Mouse (Mus musculus) kidney, embryonic 15.5 days (tissue): ENCODE measurements around the gene Traip. TPM values are rescaled to one million over a fixed set of nuclear protein-coding genes. Genes with fewer than 3 reads are reported as not detected.
A peak's percentile ranks its signal among the peaks of the same experiment; 100 is the strongest.

Experiments
- ATAC-seq: fragments of 200-750 bp; cut with Nextera tagmentation; replicated peaks from 2 replicates; pipeline ENCODE4 v1.8.0; 2017; ENCODE audit warnings: moderate TSS enrichment; ENCODE audit not compliant: low FRiP score
- H3K27ac ChIP-seq: fragments of 300-500 bp; sonication (generic); 2 replicates; pipeline ENCODE4 v1.5.1; 2015; ENCODE audit warnings: mild to moderate bottlenecking, inconsistent platforms
- H3K27me3 ChIP-seq: fragments of 300-500 bp; sonication (generic); 2 replicates; pipeline ENCODE4 v1.6.1; 2015; ENCODE audit warnings: inconsistent platforms
- H3K36me3 ChIP-seq: fragments of 300-500 bp; sonication (generic); 2 replicates; pipeline ENCODE4 v1.6.1; 2015; ENCODE audit warnings: inconsistent platforms
- H3K4me1 ChIP-seq: fragments of 300-500 bp; sonication (generic); 2 replicates; pipeline ENCODE4 v1.6.1; 2015; ENCODE audit warnings: inconsistent platforms
- H3K4me2 ChIP-seq: fragments of 300-500 bp; sonication (generic); 2 replicates; pipeline ENCODE4 v1.6.1; 2015; ENCODE audit warnings: moderate library complexity, mild to moderate bottlenecking, inconsistent platforms
- H3K4me3 ChIP-seq: fragments of 300-500 bp; sonication (generic); replicated peaks from 2 replicates; pipeline ENCODE4 v1.5.1; 2015; ENCODE audit warnings: mild to moderate bottlenecking, inconsistent platforms
- H3K9ac ChIP-seq: fragments of 300-500 bp; sonication (generic); 2 replicates; pipeline ENCODE4 v1.6.1; 2015; ENCODE audit warnings: mild to moderate bottlenecking, inconsistent platforms
- H3K9me3 ChIP-seq: fragments of 300-500 bp; sonication (generic); replicated peaks from 2 replicates; pipeline ENCODE4 v1.6.1; 2016; ENCODE audit warnings: inconsistent platforms
- WGBS: fragments of 180-500 bp; shearing (Covaris S2); methylation state at CpG from one replicate; pipeline ENCODE4 v1.1.7; 2015; ENCODE audit warnings: mixed read lengths; 5-methylcytosine and 5-hydroxymethylcytosine counted together
- polyA plus RNA-seq: library from polyadenylated mRNA; unstranded; fragments of >200 nt; fragmentation: Nextera tagmentation; extraction: Ambion mirVana; gene quantifications from 2 replicates; pipeline ENCODE4 v1.2.1, GENCODE M21; 2015

The Traip gene
- polyA plus RNA-seq, 1 experiment from 2014 or later, result 25.0 TPM

DNA sequence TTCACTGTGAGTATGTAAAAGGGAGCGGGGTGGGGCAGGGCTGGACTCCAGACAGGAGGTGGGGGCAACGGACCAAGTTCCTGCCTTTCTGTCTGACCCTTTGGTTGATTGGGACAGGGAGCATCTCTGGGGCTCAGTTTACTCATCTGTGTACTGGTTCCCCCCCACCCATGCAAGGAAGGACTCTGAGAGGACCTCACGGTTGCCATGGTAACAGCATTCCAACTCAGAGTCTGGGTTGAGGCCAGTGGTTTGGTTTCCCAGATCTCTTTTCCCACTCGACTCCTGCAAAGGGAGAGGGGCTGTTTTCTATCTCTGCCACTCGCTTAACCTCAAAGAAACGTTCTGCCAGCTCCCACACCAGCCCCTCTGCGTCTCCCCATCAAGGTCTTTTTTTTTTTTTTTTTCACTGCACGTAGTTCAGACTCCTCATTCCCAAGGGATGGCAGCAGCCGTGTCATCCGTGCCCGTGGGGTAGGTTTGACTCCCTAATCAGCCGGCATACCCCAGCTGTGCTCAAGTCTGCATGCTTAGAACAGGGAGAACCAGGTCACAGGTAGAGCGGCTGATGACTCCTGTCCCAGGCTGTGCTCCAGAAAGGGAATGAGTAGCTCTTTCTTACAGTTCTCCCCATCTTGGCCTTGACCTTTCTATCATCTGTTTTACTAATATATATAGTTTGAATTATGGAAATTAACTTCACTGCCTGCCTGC, 31.9 kb upstream of the Traip start:
- Histone ChIP-seq H3K27ac (no peak overlapping the region), H3K4me3 (no peak overlapping the region), H3K4me2 (no peak overlapping the region), H3K36me3 (no peaks in the 10 kb centered on the region), H3K9ac (no peak overlapping the region), H3K9me3 (no peaks in the 10 kb centered on the region), H3K27me3 (peaks cover under 1% of the 10 kb centered on the region; the same call in 1 of the 2 replicates), H3K4me1 (peaks cover 22% of the 10 kb centered on the region)
- ATAC-seq, result no peak
- 32% methylated on average over 13 of the region's 13 CpGs for WGBS

DNA sequence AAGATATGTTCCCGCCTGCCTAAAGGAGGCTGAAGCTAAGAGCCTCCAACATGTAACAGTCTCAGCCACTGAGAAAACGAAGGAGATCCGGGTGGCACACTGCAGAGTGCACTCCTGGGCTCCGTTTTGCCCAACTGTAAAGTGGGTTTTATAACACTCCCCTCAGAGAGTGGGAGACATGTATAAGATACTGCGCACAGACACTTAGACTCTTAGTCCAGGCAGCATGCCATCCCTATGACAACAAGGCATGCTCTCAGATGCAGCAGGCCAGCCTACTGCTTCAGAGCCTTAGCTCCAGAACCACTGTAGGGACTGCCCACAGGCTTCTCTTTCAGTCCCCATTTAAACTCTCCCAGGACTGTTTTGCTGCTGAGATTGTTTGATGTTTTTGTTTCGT, 31.1 kb upstream of the Traip start:
- no peak overlapping the region for H3K27ac ChIP-seq
- no peak overlapping the region for H3K4me3 ChIP-seq
- ATAC-seq, result no peak
- 84% methylated on average over 6 of the region's 6 CpGs for WGBS
- H3K36me3 ChIP-seq, result no peaks in the 10 kb centered on the region
- H3K4me1 ChIP-seq, result peaks cover 22% of the 10 kb centered on the region
- no peaks in the 10 kb centered on the region for H3K27me3 ChIP-seq
- no peaks in the 10 kb centered on the region for H3K9me3 ChIP-seq
- no peak overlapping the region for H3K4me2 ChIP-seq
- H3K9ac ChIP-seq, result no peak overlapping the region

DNA sequence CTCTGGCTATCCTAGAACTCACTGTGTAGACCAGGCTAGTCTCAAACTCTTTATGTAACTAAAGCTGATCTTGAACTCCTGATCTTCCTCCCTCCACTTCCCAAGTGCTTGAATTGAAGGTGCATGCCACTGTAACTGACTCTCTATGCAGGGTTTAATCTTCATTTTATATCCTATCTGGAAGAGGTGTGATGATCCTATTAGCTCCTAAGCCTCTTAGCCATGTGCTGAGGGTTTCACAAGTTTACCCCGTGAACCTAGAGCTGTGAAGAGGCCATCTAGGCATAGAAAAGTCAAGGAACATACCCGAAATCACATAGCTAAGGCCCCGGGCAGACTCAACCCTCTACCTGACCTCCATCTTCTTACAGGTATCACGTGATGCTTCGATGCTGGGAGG, 30.5 kb upstream of the Traip start:
- H3K36me3 ChIP-seq, result no peaks in the 10 kb centered on the region
- H3K27me3 ChIP-seq, result no peaks in the 10 kb centered on the region
- H3K9ac ChIP-seq, result no peak overlapping the region
- no peaks in the 10 kb centered on the region for H3K9me3 ChIP-seq
- no peak overlapping the region for H3K4me3 ChIP-seq
- WGBS, result 82% methylated on average over 5 of the region's 5 CpGs
- no peak for ATAC-seq
- no peak overlapping the region for H3K27ac ChIP-seq
- H3K4me2 ChIP-seq, result no peak overlapping the region
- H3K4me1 ChIP-seq, result peaks cover 20% of the 10 kb centered on the region

DNA sequence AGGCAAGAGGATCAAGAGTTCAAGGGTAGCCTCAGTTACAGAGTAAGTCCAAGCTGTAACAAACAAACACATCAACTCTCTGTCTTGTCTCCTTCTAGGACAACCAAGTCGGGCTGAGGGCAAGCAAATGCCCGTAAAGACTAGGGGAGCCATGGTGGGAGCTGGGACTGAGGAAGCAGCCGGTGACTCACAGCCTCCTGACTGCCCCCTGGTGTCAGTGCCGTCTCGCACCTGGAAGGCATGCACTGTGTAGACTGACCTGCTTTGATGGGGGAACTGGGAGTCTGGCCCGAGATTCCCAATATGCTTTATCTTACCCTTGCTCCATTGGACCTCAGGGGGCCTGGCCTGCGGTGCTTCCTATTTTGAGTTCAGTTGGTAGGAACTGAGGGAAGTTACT, 26.9 kb upstream of the Traip start:
- ATAC-seq, result 0 out of 2 replicates have a peak, but pooled peaks have one; percentile 19
- Histone ChIP-seq H3K9me3 (no peaks in the 10 kb centered on the region), H3K4me3 (no peak overlapping the region), H3K36me3 (no peaks in the 10 kb centered on the region), H3K27me3 (no peaks in the 10 kb centered on the region), H3K4me2 (no peak overlapping the region), H3K9ac (no peak overlapping the region), H3K27ac (no peak overlapping the region), H3K4me1 (peaks cover 10% of the 10 kb centered on the region)
- 28% methylated on average over 7 of the region's 7 CpGs for WGBS

DNA sequence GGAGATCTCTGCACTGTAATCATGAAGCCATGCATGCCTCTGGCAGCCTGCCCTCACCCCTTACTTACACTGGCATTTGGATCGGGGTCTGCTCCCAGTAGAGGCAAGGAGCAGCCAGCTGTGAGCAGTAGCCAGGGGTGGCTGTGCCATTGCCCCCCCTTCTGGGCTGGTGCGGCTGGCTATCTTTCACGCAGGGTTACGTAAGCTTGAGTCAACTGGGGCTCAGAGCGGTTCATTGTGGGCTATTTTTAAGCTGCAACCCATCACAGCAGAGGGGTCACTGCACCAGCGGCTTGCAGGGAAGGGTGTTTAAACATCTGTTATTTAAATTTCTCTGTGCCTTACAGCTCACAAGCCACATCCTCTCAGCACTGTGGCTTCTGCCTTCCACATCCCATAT, 26.0 kb upstream of the Traip start:
- H3K27ac ChIP-seq, result no peak overlapping the region
- H3K4me1 ChIP-seq, result 0 out of 2 replicates have a peak, but pooled peaks cover 4% of the 10 kb centered on the region
- no peaks in the 10 kb centered on the region for H3K9me3 ChIP-seq
- H3K4me2 ChIP-seq, result no peak overlapping the region
- H3K4me3 ChIP-seq, result no peak overlapping the region
- no peak overlapping the region for H3K9ac ChIP-seq
- WGBS, result 47% methylated on average over 6 of the region's 6 CpGs
- ATAC-seq, result no peak
- H3K27me3 ChIP-seq, result no peaks in the 10 kb centered on the region
- H3K36me3 ChIP-seq, result no peaks in the 10 kb centered on the region

DNA sequence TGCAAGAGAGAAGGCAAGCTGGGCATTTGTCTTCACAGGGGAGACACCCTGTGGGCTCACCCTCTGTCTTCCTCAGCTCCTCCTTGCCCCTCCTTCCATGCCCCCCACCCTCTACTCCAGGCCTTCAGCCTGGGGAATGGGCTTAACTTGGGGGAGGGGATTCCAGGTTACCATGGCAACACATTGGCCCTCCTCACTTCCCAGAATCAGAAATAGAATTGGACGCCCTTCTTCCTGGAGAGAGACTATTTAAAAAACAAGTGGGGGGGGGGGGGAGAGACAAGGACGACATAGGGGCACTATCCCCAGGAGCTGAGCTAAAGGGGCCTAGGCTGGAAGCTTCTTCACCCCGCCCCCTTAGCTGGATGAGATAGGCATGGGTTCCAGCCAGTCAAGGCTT, 24.7 kb upstream of the Traip start:
- no peak overlapping the region for H3K27ac ChIP-seq
- no peaks in the 10 kb centered on the region for H3K9me3 ChIP-seq
- H3K36me3 ChIP-seq, result no peaks in the 10 kb centered on the region
- H3K9ac ChIP-seq, result no peak overlapping the region
- WGBS, result 44% methylated on average over 3 of the region's 3 CpGs
- no peak overlapping the region for H3K4me2 ChIP-seq
- H3K4me3 ChIP-seq, result no peak overlapping the region
- no peak for ATAC-seq
- H3K4me1 ChIP-seq, result 0 out of 2 replicates have a peak, but pooled peaks cover 4% of the 10 kb centered on the region
- no peaks in the 10 kb centered on the region for H3K27me3 ChIP-seq

DNA sequence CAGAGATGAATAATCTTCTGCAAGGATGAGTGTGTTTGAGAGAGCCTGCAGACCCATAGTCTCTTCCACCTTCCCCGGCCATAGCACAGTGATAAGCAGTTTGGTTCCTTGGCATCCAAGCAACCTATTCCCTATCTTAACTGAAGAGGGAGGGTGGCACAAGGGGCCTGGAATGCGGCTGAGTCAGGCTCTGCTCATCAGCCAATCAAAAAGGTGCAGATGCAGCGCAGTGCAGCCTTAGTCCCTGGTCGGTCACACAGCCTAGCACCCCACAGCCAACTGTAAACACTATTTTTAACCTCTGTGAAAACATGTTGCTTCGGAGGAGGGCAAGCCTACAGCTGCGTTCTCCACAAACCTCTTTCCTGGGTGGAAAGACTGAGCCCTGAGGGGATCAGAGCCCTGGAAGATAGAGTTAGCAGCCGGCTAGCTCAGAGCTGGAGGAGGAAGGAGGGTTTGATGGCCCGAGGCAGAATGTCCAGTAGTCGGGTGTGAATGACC, 23.0 kb upstream of the Traip start:
- Histone ChIP-seq H3K36me3 (no peaks in the 10 kb centered on the region), H3K27me3 (no peaks in the 10 kb centered on the region), H3K4me2 (no peak overlapping the region), H3K9me3 (no peaks in the 10 kb centered on the region), H3K9ac (no peak overlapping the region), H3K27ac (no peak overlapping the region), H3K4me3 (no peak overlapping the region), H3K4me1 (0 out of 2 replicates have a peak, but pooled peaks cover 4% of the 10 kb centered on the region)
- 39% methylated on average over 9 of the region's 9 CpGs for WGBS
- ATAC-seq, result no peak

DNA sequence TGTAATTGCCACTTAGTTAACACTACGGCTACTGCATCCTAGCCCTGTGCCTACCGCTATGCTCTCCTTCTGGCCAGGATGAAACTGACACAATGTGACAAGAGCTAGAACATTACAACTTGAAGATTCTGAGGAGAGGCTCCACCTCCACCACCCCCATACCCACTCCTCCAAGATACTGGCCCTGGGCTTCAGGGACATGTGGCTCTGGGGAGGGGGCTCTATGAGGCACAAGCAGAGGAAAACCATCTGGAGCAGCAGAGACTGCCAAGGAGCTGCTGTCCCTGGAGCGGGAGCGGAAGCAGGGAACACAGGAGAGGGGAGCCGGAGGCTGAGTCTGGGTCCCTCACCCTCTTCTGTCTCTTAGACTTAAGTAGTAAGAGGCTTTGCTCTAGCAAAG, 22.2 kb upstream of the Traip start:
- no peak for ATAC-seq
- Histone ChIP-seq H3K4me1 (0 out of 2 replicates have a peak, but pooled peaks cover 4% of the 10 kb centered on the region), H3K27me3 (no peaks in the 10 kb centered on the region), H3K36me3 (no peaks in the 10 kb centered on the region), H3K9ac (no peak overlapping the region), H3K27ac (no peak overlapping the region), H3K4me2 (no peak overlapping the region), H3K4me3 (no peak overlapping the region), H3K9me3 (no peaks in the 10 kb centered on the region)
- 68% methylated on average over 5 of the region's 5 CpGs for WGBS

DNA sequence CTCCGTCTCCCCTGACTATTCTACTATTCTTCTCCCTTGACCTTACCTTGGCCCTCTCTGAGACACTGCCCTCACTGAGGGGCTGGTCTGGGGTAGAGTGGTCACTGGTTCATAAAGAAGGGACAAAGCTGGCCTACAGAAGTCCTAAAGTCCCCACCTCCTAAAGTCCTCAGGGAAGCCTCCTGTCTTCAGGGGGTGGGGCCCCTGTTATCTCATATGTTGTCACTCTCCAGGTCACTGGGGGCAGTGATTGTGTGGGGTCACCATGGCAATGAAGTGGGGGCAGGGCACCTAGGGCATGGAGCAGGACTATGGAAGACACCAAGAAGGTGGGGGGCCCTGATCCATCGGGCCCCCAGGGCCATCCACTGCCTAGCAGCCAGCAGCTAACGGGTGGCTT, 21.8 kb upstream of the Traip start, which contains the start of gene Actl11:
Gene Actl11 (plus strand): TSS at position 301 of the 400 bp plus-strand sequence.
- H3K9me3 ChIP-seq, result no peaks in the 10 kb centered on the region
- no peaks in the 10 kb centered on the region for H3K27me3 ChIP-seq
- H3K4me1 ChIP-seq, result 0 out of 2 replicates have a peak, but pooled peaks cover 4% of the 10 kb centered on the region
- H3K4me2 ChIP-seq, result no peak within 1 kb of the TSS
- no peaks in the 10 kb centered on the region for H3K36me3 ChIP-seq
- no peak within 1 kb of the TSS for H3K4me3 ChIP-seq
- 74% methylated on average over 3 of the region's 3 CpGs for WGBS
- H3K9ac ChIP-seq, result no peak within 1 kb of the TSS
- no peak within 1 kb of the TSS for H3K27ac ChIP-seq
- ATAC-seq, result no peak

DNA sequence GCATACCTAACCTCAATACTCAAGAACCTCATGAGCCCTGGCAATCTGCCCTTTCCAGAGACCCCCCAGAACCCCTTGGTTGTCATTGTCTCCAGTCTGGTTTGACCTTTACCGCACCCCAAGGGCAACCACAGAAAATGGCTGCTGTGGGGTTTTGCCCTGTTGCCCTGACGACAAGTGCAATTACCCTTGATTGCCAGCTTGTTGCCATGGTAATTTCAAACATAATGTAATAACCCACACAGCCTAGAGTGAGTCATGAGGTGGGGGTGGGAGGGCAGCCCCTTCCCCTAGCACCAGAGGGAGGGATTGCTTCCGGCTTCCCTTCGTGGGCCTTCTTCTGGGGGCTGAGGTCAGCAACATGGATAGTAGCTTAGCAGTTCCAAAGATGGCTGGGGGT, 17.7 kb upstream of the Traip start:
- Histone ChIP-seq H3K27ac (no peak overlapping the region), H3K36me3 (no peaks in the 10 kb centered on the region), H3K4me2 (no peak overlapping the region), H3K27me3 (peaks cover 29% of the 10 kb centered on the region), H3K9ac (no peak overlapping the region), H3K4me3 (no peak overlapping the region), H3K4me1 (peaks cover 15% of the 10 kb centered on the region), H3K9me3 (no peaks in the 10 kb centered on the region)
- WGBS, result 63% methylated on average over 4 of the region's 4 CpGs
- no peak for ATAC-seq

DNA sequence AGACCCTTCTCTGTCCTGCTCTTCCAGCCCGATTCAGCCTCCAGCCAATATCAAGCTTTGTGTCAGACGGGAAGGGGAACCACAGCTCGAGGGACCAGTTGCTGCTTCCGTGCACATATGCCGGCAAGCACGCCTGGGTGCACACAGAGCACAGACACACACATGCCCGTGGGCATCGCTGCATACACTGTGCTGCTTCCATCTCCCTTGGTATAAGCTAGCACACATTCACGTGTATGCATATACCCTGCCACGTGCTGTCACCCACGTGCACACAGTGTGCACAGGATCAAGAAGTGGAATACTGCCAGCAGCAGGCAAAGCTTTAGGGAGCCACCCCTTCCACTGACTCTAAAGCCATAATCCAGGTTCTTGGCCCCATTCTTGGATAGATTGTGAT, 15.8 kb upstream of the Traip start:
- Histone ChIP-seq H3K9me3 (no peaks in the 10 kb centered on the region), H3K27ac (no peak overlapping the region), H3K4me1 (peaks cover 15% of the 10 kb centered on the region), H3K4me3 (no peak overlapping the region), H3K4me2 (no peak overlapping the region), H3K9ac (no peak overlapping the region), H3K27me3 (peaks cover 46% of the 10 kb centered on the region), H3K36me3 (no peaks in the 10 kb centered on the region)
- no peak for ATAC-seq
- WGBS, result 75% methylated on average over 11 of the region's 11 CpGs

DNA sequence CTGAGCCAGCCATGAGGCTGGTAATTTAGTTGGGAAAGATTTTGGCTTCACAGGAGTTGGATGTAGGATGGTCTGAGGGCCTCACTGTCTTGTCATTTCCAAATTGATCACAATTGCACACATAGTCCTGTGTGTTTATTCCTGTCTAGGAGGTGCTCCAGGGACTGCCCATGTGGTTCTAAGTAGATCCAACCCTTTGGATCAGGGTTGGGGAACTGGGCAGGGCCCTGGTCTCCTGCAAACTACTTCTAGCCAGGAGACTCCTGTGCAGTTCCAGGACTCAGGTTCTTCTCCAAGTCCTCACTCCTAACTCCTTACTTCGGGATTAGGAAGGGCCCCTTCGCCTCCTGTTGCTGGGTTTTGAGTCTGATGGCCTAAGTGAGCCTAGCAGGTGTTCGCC, 14.6 kb upstream of the Traip start, which contains the start of gene Camkv:
Gene Camkv (plus strand): TSS at position 301 of the 400 bp plus-strand sequence.
- Histone ChIP-seq H3K27ac (no peak within 1 kb of the TSS), H3K9ac (peak within 1 kb of the TSS; percentile 50), H3K36me3 (no peaks in the 10 kb centered on the region), H3K27me3 (peaks cover 47% of the 10 kb centered on the region), H3K4me2 (peak within 1 kb of the TSS; percentile 97), H3K9me3 (no peaks in the 10 kb centered on the region), H3K4me1 (peaks cover 15% of the 10 kb centered on the region), H3K4me3 (peak within 1 kb of the TSS; percentile 50)
- 8% methylated on average over 3 of the region's 3 CpGs for WGBS
- 0 out of 2 replicates have a peak, but pooled peaks have one; percentile 9 for ATAC-seq
